11 mouse cellular contexts compared by ENCODE assay signal in genomic region chr15:96830578-96830977, GRCm38 (mm10).
DNase-seq lines count a peak whose midpoint lies in the region; ATAC-seq lines count a peak whose summit lies in the region.
"Had no signal": no experiment of that assay in that cellular context is flagged by ENCODE, and none has a peak within 500 bp of the region (broad histone marks: within the 10 kb centered on the region; RNA-seq: fewer than 3 reads in every experiment).

No protein-coding gene starts in this region.

- no peak for DNase-seq in frontal cortex, postnatal 14 days (ENCODE audit: low spot score in 2 of 2)
- peak; percentile 11 to 35 for DNase-seq in left cerebral cortex, adult 18-20 months (ENCODE audit: low spot score in 2 of 2)
- no peak for DNase-seq in left cerebral cortex, adult 11 months (ENCODE audit: low spot score)
- peak; percentile 65 for DNase-seq in 3134 (ENCODE audit: extremely low read depth, insufficient read length, low spot score)
- DNase-seq in adrenal gland, postnatal 36 days, result peak; percentile 10 to 35
- DNase-seq in gastrocnemius, adult 8-10 months (ENCODE audit: low spot score in 2 of 2), result no peak
- no peak for DNase-seq in testis, postnatal 14 days (ENCODE audit: low spot score)
- DNase-seq: cerebellum, adult 9-11 months; thymus, postnatal 25 days had no signal

- ATAC-seq in frontal cortex, adult (ENCODE audit: low TSS enrichment), result peak; percentile 67; the same call in 1 of the 2 replicates
- ATAC-seq: forebrain, embryonic 15.5 days had no signal

Comparison
In these comparisons a context has a peak if more than half of its experiments do, and no peak if none do; other contexts are left out.
1. DNase-seq: peak in left cerebral cortex, adult 18-20 months (2 of 2), 3134 (single experiment) and adrenal gland, postnatal 36 days (2 of 2); none in frontal cortex, postnatal 14 days (0 of 2), left cerebral cortex, adult 11 months (single experiment), gastrocnemius, adult 8-10 months (0 of 2) and testis, postnatal 14 days (single experiment).